Mouse (Mus musculus) midbrain, embryonic 11.5 days (tissue): ENCODE data around the gene Mamld1. TPM values are rescaled to one million over a fixed set of nuclear protein-coding genes. Genes with fewer than 3 reads are reported as not detected.

Source experiments
- ATAC-seq: fragments of 200-750 bp; cut with Nextera tagmentation; 2 replicates; pipeline ENCODE4 v1.8.0; 2017; ENCODE audit warnings: moderate TSS enrichment, moderate library complexity; ENCODE audit not compliant: low FRiP score
- DNase-seq: peaks from one replicate; pipeline ENCODE4 v3.0.0; 2015; ENCODE audit warnings: low spot score; ENCODE audit errors: missing footprints
- H3K27ac ChIP-seq: fragments of 300-500 bp; sonication (generic); 2 replicates; pipeline ENCODE4 v1.5.1; 2014; ENCODE audit warnings: low read depth, low read length
- H3K27me3 ChIP-seq: fragments of 300-500 bp; sonication (generic); 2 replicates; pipeline ENCODE4 v1.6.1; 2014; ENCODE audit warnings: mild to moderate bottlenecking, low read length, moderate library complexity, mixed read lengths; ENCODE audit not compliant: control insufficient read depth, insufficient read depth
- H3K36me3 ChIP-seq: fragments of 300-500 bp; sonication (generic); 2 replicates; pipeline ENCODE4 v1.6.1; 2014; ENCODE audit warnings: mild to moderate bottlenecking, low read length, moderate library complexity, mixed read lengths; ENCODE audit not compliant: control insufficient read depth, insufficient read depth
- H3K4me1 ChIP-seq: fragments of 300-500 bp; sonication (generic); 2 replicates; pipeline ENCODE4 v1.6.1; 2014; ENCODE audit warnings: low read length; ENCODE audit not compliant: control insufficient read depth, insufficient read depth
- H3K4me2 ChIP-seq: fragments of 300-500 bp; sonication (generic); 2 replicates; pipeline ENCODE4 v1.6.1; 2014; ENCODE audit warnings: mild to moderate bottlenecking, moderate library complexity
- H3K4me3 ChIP-seq: fragments of 300-500 bp; sonication (generic); 2 replicates; pipeline ENCODE4 v1.5.1; 2014; ENCODE audit warnings: low read depth, low read length
- H3K9ac ChIP-seq: fragments of 300-500 bp; sonication (generic); 2 replicates; pipeline ENCODE4 v1.6.1; 2014; ENCODE audit warnings: low read length
- H3K9me3 ChIP-seq: fragments of 300-500 bp; sonication (generic); 2 replicates; pipeline ENCODE4 v1.6.1; 2016; ENCODE audit warnings: low read length; ENCODE audit not compliant: control insufficient read depth
- WGBS: fragments of 180-500 bp; shearing (Covaris S2); extraction: QIAGEN DNeasy Blood & Tissue Kit; methylation state at CpG from one replicate; pipeline ENCODE4 v1.1.7; 2014; 5-methylcytosine and 5-hydroxymethylcytosine counted together
- polyA plus RNA-seq: library from polyadenylated mRNA; unstranded; fragments of >200 nt; fragmentation: Nextera tagmentation; extraction: Ambion mirVana; gene quantifications from 2 replicates; pipeline ENCODE4 v1.2.1, GENCODE M21; 2014

Gene Mamld1
- polyA plus RNA-seq, 1 experiment from 2014 or later, result 8.6 TPM

DNA sequence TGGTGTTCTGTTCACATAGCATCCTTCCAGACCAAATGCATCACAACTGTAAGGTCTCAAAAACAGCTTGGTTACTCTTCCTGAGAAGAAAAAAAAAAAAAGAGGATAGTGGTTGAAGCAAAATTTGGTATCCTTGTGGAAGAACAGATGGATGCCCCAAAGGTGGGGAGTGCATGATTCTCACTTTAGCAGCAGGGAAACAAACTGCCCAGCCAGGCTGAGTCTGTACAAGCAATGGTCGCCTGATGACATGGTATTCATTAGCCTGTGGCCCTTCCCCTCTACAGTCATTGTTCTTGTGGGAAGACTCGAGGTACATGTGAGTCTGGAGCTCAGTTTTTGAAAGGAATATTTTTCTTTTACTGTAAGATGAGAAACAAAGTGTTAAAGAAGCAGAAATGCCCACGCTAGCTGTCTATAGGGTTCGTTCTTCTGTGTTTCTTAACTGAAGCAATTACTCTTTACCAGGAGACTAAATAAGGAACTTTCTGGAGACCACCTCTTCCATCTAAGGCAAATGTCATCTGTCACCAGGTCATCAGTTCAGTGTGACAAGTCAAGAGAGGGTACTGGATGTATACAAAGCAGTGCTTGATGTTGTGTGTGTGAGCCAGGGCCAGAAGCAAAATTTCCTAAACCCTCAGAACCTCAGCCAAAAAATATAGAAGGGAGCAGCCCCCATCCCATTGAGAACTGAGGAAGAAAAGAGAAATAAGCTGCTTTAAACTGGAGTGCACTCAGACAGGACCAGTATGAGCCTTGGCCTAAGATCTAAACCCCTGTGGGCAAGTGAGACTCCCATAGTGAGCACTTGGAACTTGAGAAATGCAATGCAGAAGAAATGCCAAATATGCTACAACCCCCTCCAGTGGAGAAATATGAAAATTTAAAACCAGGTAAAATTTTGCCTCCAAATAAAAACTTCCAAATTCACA lies 72.6 kb downstream of the Mamld1 start:
- WGBS, result 73% methylated on average over 4 of the region's 4 CpGs
- Histone ChIP-seq H3K4me2 (no peak overlapping the region), H3K9ac (no peak overlapping the region), H3K4me1 (no peaks in the 10 kb centered on the region), H3K4me3 (no peak overlapping the region), H3K27me3 (no peaks in the 10 kb centered on the region), H3K9me3 (no peaks in the 10 kb centered on the region), H3K27ac (no peak overlapping the region), H3K36me3 (no peaks in the 10 kb centered on the region)
- DNase-seq, result no peak
- ATAC-seq, result no peak

DNA sequence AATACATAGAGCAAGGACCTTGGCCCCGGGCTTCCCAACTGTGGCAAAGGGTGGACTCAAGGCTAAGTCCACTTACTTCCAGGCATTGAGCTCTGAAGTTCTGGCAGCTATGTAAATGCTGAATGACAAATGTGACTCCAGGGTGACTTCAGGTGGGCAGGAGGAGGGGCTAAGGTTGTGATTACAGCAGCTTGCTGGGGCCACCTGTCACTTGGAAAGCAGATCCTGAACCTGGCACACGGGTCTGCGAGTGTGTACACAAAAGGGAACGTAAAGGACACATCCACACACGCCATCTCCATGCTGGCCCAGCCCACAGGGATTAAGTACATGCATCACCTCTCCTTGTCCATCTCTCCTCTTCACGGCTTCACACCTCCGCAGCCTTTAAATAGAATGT lies 75.0 kb downstream of the Mamld1 start:
- Histone ChIP-seq H3K4me3 (no peak overlapping the region), H3K9ac (no peak overlapping the region), H3K27me3 (no peaks in the 10 kb centered on the region), H3K4me1 (no peaks in the 10 kb centered on the region), H3K9me3 (no peaks in the 10 kb centered on the region), H3K36me3 (no peaks in the 10 kb centered on the region), H3K4me2 (no peak overlapping the region), H3K27ac (no peak overlapping the region)
- ATAC-seq (no peak), DNase-seq (no peak)
- 84% methylated on average over 7 of the region's 7 CpGs for WGBS

DNA sequence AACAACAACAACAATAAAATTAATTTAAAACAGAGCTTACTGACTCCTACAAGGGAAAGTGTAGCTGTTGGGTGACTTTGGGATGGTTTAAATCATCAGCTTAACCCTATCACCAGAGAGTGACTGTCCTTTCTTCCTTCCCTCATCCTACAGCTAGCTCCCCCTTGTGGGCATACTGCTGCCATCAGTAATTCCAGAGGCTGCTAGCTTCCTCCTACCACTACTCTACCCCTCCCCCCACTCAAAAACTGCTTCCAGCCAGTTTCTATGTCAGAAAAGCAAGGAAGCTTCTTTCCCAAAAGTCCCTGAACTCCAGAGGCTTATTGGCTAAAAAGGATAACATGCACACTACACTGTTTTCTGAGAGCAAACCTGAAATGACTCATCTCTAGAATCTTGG lies 81.4 kb downstream of the Mamld1 start:
- Histone ChIP-seq H3K4me2 (no peak overlapping the region), H3K27ac (no peak overlapping the region), H3K4me1 (no peaks in the 10 kb centered on the region), H3K27me3 (no peaks in the 10 kb centered on the region), H3K4me3 (no peak overlapping the region), H3K9me3 (no peaks in the 10 kb centered on the region), H3K36me3 (no peaks in the 10 kb centered on the region), H3K9ac (no peak overlapping the region)
- DNase-seq (no peak), ATAC-seq (no peak)

DNA sequence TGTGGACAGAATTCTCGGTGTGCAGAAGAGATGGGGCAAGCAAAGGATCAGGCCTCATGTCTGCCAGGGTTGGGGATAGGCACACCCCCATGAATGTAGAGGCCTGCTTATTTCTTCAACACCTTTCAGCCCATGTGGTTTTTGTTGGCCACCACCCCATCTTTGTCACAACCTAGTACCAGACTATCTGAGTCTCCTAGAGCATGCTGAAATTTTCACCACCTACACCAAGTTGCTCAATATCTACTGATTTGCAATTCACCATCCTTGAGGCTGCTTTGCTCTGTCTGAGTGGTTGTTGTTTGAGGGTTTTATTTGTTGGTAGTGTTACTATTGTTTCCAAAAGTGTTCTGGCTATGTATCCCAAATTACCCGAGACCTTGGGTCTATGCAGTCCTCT lies 91.3 kb downstream of the Mamld1 start:
- Histone ChIP-seq H3K9me3 (no peaks in the 10 kb centered on the region), H3K27ac (no peak overlapping the region), H3K4me1 (no peaks in the 10 kb centered on the region), H3K27me3 (no peaks in the 10 kb centered on the region), H3K4me3 (no peak overlapping the region), H3K9ac (no peak overlapping the region), H3K36me3 (no peaks in the 10 kb centered on the region), H3K4me2 (no peak overlapping the region)
- ATAC-seq, result no peak
- no peak for DNase-seq
- 86% methylated on average over 2 of the region's 2 CpGs for WGBS

DNA sequence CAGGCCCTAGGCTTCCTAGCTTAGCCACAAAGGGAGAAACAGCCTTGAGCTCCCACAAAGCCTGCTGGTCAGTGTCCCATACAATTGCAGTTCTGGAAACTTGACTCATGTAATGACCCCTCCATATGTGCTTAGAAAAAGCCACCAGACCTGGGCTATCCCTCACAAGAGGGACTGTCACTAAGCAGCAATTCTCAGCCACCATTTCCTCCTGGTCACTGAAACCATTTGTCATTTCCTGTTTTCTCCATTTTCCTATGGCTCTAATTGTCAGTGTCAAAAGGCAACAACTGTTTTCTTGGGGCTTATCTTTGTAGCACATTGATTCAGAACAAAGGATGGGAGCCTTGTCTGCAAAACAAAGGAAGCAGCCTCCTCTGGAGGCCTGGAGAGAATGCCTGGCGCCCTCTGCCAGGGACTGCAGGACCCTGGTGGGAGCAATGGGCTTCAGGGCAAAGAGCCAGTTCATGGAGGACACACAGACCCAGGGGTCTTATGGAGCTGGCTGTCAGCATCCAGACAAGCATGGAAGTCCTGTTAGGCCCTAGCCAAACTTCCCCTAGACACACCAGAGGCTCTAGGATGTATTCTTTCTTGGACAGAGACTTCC lies 99.5 kb downstream of the Mamld1 start:
- Histone ChIP-seq H3K4me2 (no peak overlapping the region), H3K9me3 (no peaks in the 10 kb centered on the region), H3K27ac (no peak overlapping the region), H3K9ac (no peak overlapping the region), H3K4me3 (no peak overlapping the region), H3K4me1 (no peaks in the 10 kb centered on the region), H3K36me3 (no peaks in the 10 kb centered on the region), H3K27me3 (no peaks in the 10 kb centered on the region)
- ATAC-seq, result no peak
- 29% methylated on average over 1 of the region's 1 CpGs for WGBS
- no peak for DNase-seq

DNA sequence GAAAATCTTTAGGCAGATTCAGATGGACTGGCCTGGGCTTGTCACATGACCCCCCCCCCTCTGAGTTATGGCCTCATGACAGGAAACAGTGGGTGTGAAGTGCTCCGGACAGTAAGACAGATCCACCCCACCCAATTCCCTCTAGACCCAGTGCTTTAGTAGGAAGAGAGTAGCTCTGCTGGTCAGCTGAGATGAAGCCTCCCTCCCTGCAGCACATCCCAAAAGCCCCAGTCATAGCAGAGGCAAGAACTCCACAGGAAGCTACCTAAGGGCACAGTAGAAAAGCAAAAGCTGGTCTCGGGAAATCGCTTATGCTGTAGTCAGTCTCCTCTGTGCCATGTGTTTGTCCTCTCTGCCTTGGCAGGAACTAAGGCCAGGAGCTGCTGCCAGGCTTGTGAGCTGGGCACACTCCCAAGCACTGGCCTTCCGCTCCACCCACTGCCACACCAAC lies 100.5 kb downstream of the Mamld1 start:
- no peaks in the 10 kb centered on the region for H3K9me3 ChIP-seq
- H3K27me3 ChIP-seq, result no peaks in the 10 kb centered on the region
- DNase-seq (no peak), ATAC-seq (no peak)
- no peak overlapping the region for H3K4me3 ChIP-seq
- H3K27ac ChIP-seq, result no peak overlapping the region
- no peak overlapping the region for H3K9ac ChIP-seq
- no peaks in the 10 kb centered on the region for H3K4me1 ChIP-seq
- H3K36me3 ChIP-seq, result no peaks in the 10 kb centered on the region
- no peak overlapping the region for H3K4me2 ChIP-seq
- 85% methylated on average over 4 of the region's 4 CpGs for WGBS

DNA sequence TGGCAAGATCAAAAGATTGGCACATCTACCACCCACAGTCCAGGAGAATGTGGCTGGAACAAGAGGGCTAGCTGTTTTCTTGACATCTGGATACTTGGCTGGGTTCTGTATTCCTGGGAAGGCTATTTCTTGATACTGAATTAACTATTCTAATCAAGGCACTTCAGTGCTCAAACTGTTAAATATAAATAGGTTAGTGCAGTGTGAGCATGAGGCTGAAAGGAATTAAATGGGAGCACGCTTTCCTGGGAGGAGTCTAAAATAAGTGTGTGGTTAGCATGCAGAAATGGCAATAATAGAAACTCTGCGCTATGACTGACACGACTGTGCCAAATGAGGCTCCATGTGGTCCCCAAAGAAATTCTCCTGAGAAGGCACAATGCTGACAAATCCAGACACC lies 131.5 kb downstream of the Mamld1 start:
- Histone ChIP-seq H3K9ac (no peak overlapping the region), H3K4me2 (no peak overlapping the region), H3K27ac (no peak overlapping the region), H3K36me3 (no peaks in the 10 kb centered on the region), H3K4me1 (no peaks in the 10 kb centered on the region), H3K27me3 (no peaks in the 10 kb centered on the region), H3K4me3 (no peak overlapping the region), H3K9me3 (no peaks in the 10 kb centered on the region)
- ATAC-seq (no peak), DNase-seq (no peak)
- WGBS, result 93% methylated on average over 3 of the region's 3 CpGs

DNA sequence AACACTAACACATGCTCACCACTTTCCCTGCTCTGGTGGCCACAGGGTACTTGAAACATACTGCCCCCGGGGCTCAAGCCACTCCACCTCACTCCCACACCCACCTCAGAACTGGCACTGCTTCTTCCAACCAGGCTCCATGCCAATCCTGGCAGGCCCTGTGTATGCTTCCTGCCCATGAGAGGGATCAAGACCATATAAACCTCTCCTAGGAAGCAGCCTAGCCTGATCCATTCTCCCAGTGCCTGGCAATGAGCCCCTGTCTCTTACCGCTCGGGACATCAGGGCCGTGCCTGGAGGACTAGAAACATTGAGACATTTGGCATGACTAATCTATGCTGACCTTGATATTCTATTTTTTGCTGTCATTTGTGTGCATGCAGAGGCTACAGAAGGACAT lies 133.6 kb downstream of the Mamld1 start:
- H3K4me1 ChIP-seq, result no peaks in the 10 kb centered on the region
- H3K36me3 ChIP-seq, result no peaks in the 10 kb centered on the region
- no peak overlapping the region for H3K4me3 ChIP-seq
- DNase-seq (no peak), ATAC-seq (no peak)
- no peaks in the 10 kb centered on the region for H3K9me3 ChIP-seq
- H3K9ac ChIP-seq, result no peak overlapping the region
- H3K27ac ChIP-seq, result no peak overlapping the region
- 92% methylated on average over 4 of the region's 4 CpGs for WGBS
- no peak overlapping the region for H3K4me2 ChIP-seq
- H3K27me3 ChIP-seq, result no peaks in the 10 kb centered on the region

DNA sequence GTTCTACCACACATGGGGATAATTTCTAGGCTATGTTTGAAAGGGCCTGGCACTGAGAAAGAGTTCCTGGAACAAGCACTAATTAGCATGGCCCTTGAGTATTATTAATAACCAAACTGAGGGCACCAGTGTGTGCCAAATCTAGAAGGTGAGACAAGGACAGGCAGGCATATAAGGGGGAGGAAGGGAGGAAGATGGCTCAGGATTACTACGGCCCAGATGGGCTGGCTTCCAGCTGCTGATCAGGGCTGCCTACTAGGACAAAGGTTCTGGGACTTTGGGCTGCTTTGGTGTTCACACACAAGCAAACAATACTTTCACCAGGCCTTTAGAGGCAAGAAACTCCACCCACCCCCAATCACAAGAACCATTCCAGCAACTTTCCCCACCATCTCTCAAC lies 136.3 kb downstream of the Mamld1 start:
- Histone ChIP-seq H3K36me3 (no peaks in the 10 kb centered on the region), H3K4me1 (no peaks in the 10 kb centered on the region), H3K9me3 (no peaks in the 10 kb centered on the region), H3K27ac (no peak overlapping the region), H3K9ac (no peak overlapping the region), H3K4me3 (no peak overlapping the region), H3K4me2 (no peak overlapping the region), H3K27me3 (no peaks in the 10 kb centered on the region)
- WGBS, result 62% methylated on average over 1 of the region's 1 CpGs
- no peak for DNase-seq
- no peak for ATAC-seq
